Mouse (Mus musculus): ENCODE measurements at regions not wholly inside any gene's neighbourhood (a gene's known extent, or its start where the extent isn't known, plus 50 kb on each side); places are given as distances from the start of the nearest gene placed in this dataset.
A peak's percentile ranks its signal among the peaks of the same experiment; 100 is the strongest.

GRCm38 (mm10) chr3:134014805-134015204 lies 221.5 kb upstream of the Cxxc4 start:
- DNase-seq (ENCODE audit: low spot score) = no peak
- H3K27me3 ChIP-seq (ENCODE audit: insufficient read depth, poor library complexity, severe bottlenecking) = no peaks in the 10 kb centered on the region
- no peak overlapping the region for H3K27ac ChIP-seq
- no peaks in the 10 kb centered on the region for H3K9me3 ChIP-seq
- WGBS = 69% methylated on average over 2 of the region's 2 CpGs
- H3K4me3 ChIP-seq = no peak overlapping the region
- no peaks in the 10 kb centered on the region for H3K4me1 ChIP-seq
- H3K36me3 ChIP-seq = no peaks in the 10 kb centered on the region

GRCm38 (mm10) chr3:134015412-134015811 lies 220.9 kb upstream of the Cxxc4 start:
- DNase-seq (ENCODE audit: low spot score) = no peak
- 79% methylated on average over 3 of the region's 3 CpGs for WGBS
- no peaks in the 10 kb centered on the region for H3K36me3 ChIP-seq
- H3K9me3 ChIP-seq = no peaks in the 10 kb centered on the region
- no peak overlapping the region for H3K27ac ChIP-seq
- no peaks in the 10 kb centered on the region for H3K4me1 ChIP-seq
- no peak overlapping the region for H3K4me3 ChIP-seq
- no peaks in the 10 kb centered on the region for H3K27me3 ChIP-seq (ENCODE audit: insufficient read depth, poor library complexity, severe bottlenecking)

DNA sequence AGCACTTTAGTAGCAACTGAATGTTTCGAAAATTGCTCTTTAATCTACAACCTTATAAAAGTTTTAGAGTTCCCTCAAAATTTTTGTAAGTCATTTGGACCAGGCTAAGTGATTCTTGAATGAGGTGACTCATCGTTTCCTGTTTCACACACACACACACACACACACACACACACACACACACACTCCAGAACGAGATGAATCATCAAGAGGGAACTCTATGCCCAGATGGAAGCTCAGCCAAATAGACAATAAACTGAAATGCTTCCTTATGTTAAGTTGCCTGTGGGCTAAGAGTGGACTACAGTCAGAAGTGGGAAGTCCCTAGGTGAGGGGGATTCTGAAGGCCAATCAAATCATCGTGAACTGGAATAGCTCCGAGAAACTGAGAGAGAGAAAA lies 202.4 kb upstream of the Cxxc4 start:
- Histone ChIP-seq H3K27ac (no peak overlapping the region), H3K36me3 (no peaks in the 10 kb centered on the region), H3K27me3 (ENCODE audit: insufficient read depth, poor library complexity, severe bottlenecking) (no peaks in the 10 kb centered on the region), H3K4me1 (no peaks in the 10 kb centered on the region), H3K9me3 (no peaks in the 10 kb centered on the region), H3K4me3 (no peak overlapping the region)
- DNase-seq (ENCODE audit: low spot score) = no peak
- 75% methylated on average over 5 of the region's 5 CpGs for WGBS

DNA sequence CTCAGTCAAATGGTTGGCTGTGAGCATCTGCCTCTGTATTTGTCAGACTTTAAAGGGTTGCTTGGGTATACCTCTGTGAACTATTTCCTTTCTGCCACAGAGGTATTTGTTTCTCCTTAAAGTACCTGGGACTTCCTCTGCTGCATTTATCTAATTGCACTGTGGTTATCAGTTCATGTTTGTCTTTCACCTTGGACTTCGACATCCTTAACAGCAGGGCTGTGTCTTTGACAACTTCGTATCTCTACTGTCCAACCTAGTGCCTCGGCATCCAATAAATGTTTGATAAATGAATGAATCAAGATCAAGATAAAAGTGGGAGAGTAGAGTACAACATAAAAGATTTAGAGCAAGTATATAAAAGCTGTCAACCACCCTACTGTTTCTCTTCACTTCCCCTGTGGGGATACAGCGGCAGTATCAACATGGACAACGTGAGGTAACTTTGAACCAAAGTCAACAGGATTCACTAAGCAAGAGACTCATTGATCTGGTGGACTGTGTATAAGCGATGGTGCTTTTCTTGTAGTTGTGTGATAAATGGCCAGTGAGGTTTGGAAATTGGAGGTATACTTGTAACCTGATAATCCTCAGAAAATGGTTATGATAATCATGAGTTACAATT lies 199.9 kb upstream of the Cxxc4 start:
- Histone ChIP-seq H3K4me3 (no peak overlapping the region), H3K4me1 (no peaks in the 10 kb centered on the region), H3K27me3 (ENCODE audit: insufficient read depth, poor library complexity, severe bottlenecking) (no peaks in the 10 kb centered on the region), H3K36me3 (no peaks in the 10 kb centered on the region), H3K27ac (no peak overlapping the region), H3K9me3 (no peaks in the 10 kb centered on the region)
- WGBS = 84% methylated on average over 6 of the region's 6 CpGs
- DNase-seq (ENCODE audit: low spot score) = no peak

GRCm38 (mm10) chr3:134050649-134051048 lies 185.6 kb upstream of the Cxxc4 start:
- H3K4me3 ChIP-seq = no peak overlapping the region
- no peaks in the 10 kb centered on the region for H3K9me3 ChIP-seq
- H3K36me3 ChIP-seq = no peaks in the 10 kb centered on the region
- no peaks in the 10 kb centered on the region for H3K27me3 ChIP-seq (ENCODE audit: insufficient read depth, poor library complexity, severe bottlenecking)
- no peak overlapping the region for H3K27ac ChIP-seq
- no peaks in the 10 kb centered on the region for H3K4me1 ChIP-seq
- DNase-seq (ENCODE audit: low spot score) = no peak

DNA sequence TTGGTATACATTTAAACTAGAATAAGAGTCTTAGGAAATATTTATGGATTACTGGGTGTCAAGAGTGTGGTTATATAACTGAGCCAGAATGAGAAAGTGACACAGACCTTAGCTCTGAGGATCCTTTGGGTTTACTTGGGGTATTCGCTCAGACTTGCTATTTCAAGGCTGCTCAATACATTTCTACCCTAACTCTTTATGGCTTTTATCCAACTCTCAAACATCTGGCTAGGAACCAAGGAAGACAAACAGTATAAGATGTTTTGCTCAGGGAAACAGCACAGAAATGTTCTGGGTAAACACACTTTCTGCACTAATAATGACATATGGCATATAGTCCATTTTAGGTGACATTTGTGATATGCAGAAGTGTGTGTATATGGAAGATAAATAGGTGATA lies 153.8 kb upstream of the Cxxc4 start:
- no peaks in the 10 kb centered on the region for H3K27me3 ChIP-seq (ENCODE audit: insufficient read depth, poor library complexity, severe bottlenecking)
- H3K4me3 ChIP-seq = no peak overlapping the region
- peaks cover 3% of the 10 kb centered on the region; the same call in 1 of the 2 replicates for H3K36me3 ChIP-seq
- no peak overlapping the region for H3K27ac ChIP-seq
- no peaks in the 10 kb centered on the region for H3K9me3 ChIP-seq
- no peak for DNase-seq (ENCODE audit: low spot score)
- WGBS = 73% methylated on average over 1 of the region's 1 CpGs
- H3K4me1 ChIP-seq = no peaks in the 10 kb centered on the region

DNA sequence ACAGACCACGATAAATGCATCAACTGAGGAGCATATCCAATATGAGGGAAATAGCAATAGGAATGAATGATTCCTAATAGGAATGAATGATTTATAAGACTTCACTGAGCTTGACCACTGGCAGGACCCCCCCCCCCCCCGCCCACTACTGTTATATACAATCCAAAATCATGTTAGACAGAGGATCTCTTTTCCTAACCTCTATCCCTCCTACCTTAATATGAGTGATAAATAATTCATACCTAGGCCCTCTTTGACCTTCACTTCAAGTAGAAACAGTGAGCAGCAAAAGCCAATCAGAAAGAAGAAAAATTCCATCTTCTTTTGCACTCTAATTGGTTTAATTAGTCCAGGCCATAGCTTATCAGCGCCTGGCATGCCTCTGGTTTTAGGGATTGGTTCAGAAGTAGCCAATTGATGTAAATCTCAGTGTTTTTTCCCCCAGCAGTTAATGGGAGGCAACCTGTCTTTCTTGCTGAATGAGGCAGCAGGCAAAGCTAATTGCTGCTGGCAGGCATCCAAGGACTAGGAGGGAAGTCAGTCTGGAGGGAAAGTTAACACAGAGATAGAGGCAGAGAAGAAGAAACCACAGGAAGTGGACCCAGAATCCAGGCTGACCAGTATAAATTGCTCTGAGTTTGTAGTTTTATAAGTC lies 136.7 kb upstream of the Cxxc4 start:
- peaks cover 3% of the 10 kb centered on the region for H3K4me1 ChIP-seq
- 64% methylated on average over 3 of the region's 3 CpGs for WGBS
- peak; percentile 84 for DNase-seq (ENCODE audit: low spot score)
- no peaks in the 10 kb centered on the region for H3K27me3 ChIP-seq (ENCODE audit: insufficient read depth, poor library complexity, severe bottlenecking)
- H3K36me3 ChIP-seq = no peaks in the 10 kb centered on the region
- H3K9me3 ChIP-seq = no peaks in the 10 kb centered on the region
- H3K27ac ChIP-seq = no peak overlapping the region
- H3K4me3 ChIP-seq = no peak overlapping the region

DNA sequence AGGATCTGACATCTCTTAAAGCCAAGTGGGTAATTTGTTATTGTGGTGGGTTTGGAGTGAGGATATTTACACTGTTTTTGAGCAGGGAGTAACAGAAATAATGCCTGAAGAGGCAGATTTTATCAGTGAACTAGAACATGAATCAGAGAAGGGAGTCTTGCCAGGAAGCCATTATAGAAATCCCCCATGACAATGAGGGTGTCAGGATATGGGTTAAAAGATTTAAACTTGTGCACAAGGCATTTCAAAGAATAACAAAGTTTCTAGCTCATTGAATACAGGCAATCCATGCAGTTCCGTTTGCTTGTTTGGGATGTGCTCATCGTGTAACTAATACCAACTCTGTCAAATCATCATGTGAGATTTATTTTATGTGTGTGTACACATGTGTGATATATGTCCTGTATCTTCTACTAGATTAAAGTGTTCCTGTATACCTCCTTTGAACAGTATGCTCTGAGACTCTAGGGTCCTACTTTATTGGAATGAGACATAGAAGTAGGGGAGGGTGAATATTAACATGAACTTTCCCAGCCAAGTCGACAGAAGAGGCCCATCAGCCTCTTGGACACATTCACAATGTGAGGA lies 134.0 kb upstream of the Cxxc4 start:
- 79% methylated on average over 3 of the region's 3 CpGs for WGBS
- peaks cover 3% of the 10 kb centered on the region for H3K4me1 ChIP-seq
- H3K27me3 ChIP-seq (ENCODE audit: insufficient read depth, poor library complexity, severe bottlenecking) = no peaks in the 10 kb centered on the region
- no peaks in the 10 kb centered on the region for H3K9me3 ChIP-seq
- no peak overlapping the region for H3K4me3 ChIP-seq
- H3K36me3 ChIP-seq = no peaks in the 10 kb centered on the region
- no peak overlapping the region for H3K27ac ChIP-seq
- DNase-seq (ENCODE audit: low spot score) = no peak

- Histone ChIP-seq H3K27me3 (ENCODE audit: insufficient read depth, poor library complexity, severe bottlenecking) (no peaks in the 10 kb centered on the region), H3K4me3 (no peak overlapping the region), H3K9me3 (no peaks in the 10 kb centered on the region), H3K36me3 (no peaks in the 10 kb centered on the region), H3K4me1 (peaks cover 3% of the 10 kb centered on the region), H3K27ac (no peak overlapping the region)
- no peak for DNase-seq (ENCODE audit: low spot score)
- 76% methylated on average over 1 of the region's 1 CpGs for WGBS
Observed at GRCm38 (mm10) chr3:134104625-134105024, 131.7 kb upstream of the Cxxc4 start.

DNA sequence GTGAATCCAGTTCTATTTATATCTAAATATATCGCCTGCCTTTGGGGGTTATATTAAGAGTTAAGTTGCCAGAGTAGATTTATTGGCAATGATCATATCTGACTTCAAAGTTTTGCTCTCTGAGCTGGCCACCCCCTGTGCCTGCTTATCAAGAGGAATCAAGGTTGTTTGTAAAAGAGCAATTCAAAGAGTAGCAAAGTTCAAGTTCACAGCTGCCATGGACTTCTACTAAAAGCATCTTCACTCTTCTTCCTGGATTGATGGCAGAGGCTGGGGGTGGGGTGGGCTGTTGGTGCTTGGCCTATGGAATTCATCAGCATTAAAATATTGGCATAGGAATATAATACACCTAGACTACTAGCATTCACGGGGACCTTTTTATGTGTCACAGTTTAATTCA lies 131.2 kb upstream of the Cxxc4 start:
- 76% methylated on average over 2 of the region's 2 CpGs for WGBS
- DNase-seq (ENCODE audit: low spot score) = no peak
- Histone ChIP-seq H3K4me3 (no peak overlapping the region), H3K4me1 (peaks cover 2% of the 10 kb centered on the region; the same call in 1 of the 2 replicates), H3K27ac (no peak overlapping the region), H3K27me3 (ENCODE audit: insufficient read depth, poor library complexity, severe bottlenecking) (no peaks in the 10 kb centered on the region), H3K9me3 (no peaks in the 10 kb centered on the region), H3K36me3 (no peaks in the 10 kb centered on the region)

- DNase-seq (ENCODE audit: low spot score) = no peak
- Histone ChIP-seq H3K4me1 (no peaks in the 10 kb centered on the region), H3K27ac (no peak overlapping the region), H3K27me3 (ENCODE audit: insufficient read depth, poor library complexity, severe bottlenecking) (no peaks in the 10 kb centered on the region), H3K4me3 (no peak overlapping the region), H3K9me3 (no peaks in the 10 kb centered on the region), H3K36me3 (no peaks in the 10 kb centered on the region)
- WGBS = 69% methylated on average over 3 of the region's 3 CpGs
Observed at GRCm38 (mm10) chr3:134105567-134105966, 130.7 kb upstream of the Cxxc4 start.

DNA sequence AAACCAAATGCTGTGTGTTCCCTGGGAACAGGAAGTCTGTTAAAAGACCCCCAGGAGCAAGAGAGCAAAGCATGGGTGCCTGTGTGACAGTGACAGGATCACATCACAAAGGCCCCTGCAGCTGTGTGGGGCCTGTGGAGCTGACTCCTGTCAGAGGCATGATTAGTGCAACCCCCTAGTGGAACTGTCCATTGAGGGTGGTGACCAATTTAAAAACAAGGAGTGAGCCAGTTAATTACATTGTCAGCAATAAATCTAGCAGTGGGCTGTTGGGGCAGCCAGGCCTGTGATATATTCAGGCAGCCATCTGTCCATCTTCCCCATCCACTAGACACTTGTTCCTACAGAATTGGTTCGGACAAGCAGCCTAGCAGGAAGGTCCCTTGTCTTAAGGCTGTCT lies 121.8 kb upstream of the Cxxc4 start:
- Histone ChIP-seq H3K27ac (no peak overlapping the region), H3K9me3 (no peaks in the 10 kb centered on the region), H3K36me3 (no peaks in the 10 kb centered on the region), H3K27me3 (ENCODE audit: insufficient read depth, poor library complexity, severe bottlenecking) (no peaks in the 10 kb centered on the region), H3K4me1 (no peaks in the 10 kb centered on the region), H3K4me3 (no peak overlapping the region)
- 71% methylated on average over 1 of the region's 1 CpGs for WGBS
- no peak for DNase-seq (ENCODE audit: low spot score)

GRCm38 (mm10) chr3:134115007-134115406 lies 121.3 kb upstream of the Cxxc4 start:
- Histone ChIP-seq H3K4me3 (no peak overlapping the region), H3K9me3 (no peaks in the 10 kb centered on the region), H3K36me3 (no peaks in the 10 kb centered on the region), H3K27ac (no peak overlapping the region), H3K4me1 (no peaks in the 10 kb centered on the region), H3K27me3 (ENCODE audit: insufficient read depth, poor library complexity, severe bottlenecking) (no peaks in the 10 kb centered on the region)
- WGBS = 87% methylated on average over 4 of the region's 4 CpGs
- DNase-seq (ENCODE audit: low spot score) = no peak

All from heart, embryonic 10.5 days (tissue).